In genomic region chr9:110990204-110990603, GRCm38 (mm10) we compare ENCODE assay signal across 13 mouse cellular contexts. TPM values are rescaled to one million over a fixed set of nuclear protein-coding genes. Genes with fewer than 3 reads are reported as not detected.
DNase-seq lines count a peak whose midpoint lies in the region; ATAC-seq and TF ChIP-seq lines count a peak whose summit lies in the region.
"Had no signal": no experiment of that assay in that cellular context is flagged by ENCODE, and none has a peak within 500 bp of the region (broad histone marks: within the 10 kb centered on the region; RNA-seq: fewer than 3 reads in every experiment).

Gene Rtp3 (minus strand): TSS chr9:110990583.

- peaks cover 5% of the 10 kb centered on the region for H3K4me1 ChIP-seq in heart, adult 2 months (ENCODE audit: control insufficient read depth, insufficient read depth, low read length)
- 0 out of 2 replicates have a peak, but pooled peaks cover 2% of the 10 kb centered on the region for H3K4me1 ChIP-seq in lung, adult 2 months (ENCODE audit: control insufficient read depth, insufficient read depth, low read length)
- H3K4me1 ChIP-seq in stomach, postnatal 0 days (replicated peaks; ENCODE audit: control insufficient read depth, insufficient read depth) = no peaks in the 10 kb centered on the region
- no peaks in the 10 kb centered on the region for H3K4me1 ChIP-seq in midbrain, postnatal 0 days (ENCODE audit: insufficient read depth, low read length)
- H3K4me1 ChIP-seq: embryonic facial prominence, embryonic 13.5 days; hindbrain, embryonic 12.5 days had no signal

- no peaks in the 10 kb centered on the region for H3K9me3 ChIP-seq in stomach, postnatal 0 days (ENCODE audit: control insufficient read depth, low read length)
- no peaks in the 10 kb centered on the region for H3K9me3 ChIP-seq in midbrain, postnatal 0 days (ENCODE audit: low read length)
- H3K9me3 ChIP-seq: embryonic facial prominence, embryonic 13.5 days; hindbrain, embryonic 12.5 days had no signal

- H3K4me3 ChIP-seq in gastrocnemius, adult 2 months = peak within 1 kb of the TSS; percentile 61
- H3K4me3 ChIP-seq in heart, adult 2 months = peak within 1 kb of the TSS; percentile 57
- H3K4me3 ChIP-seq in lung, adult 2 months (replicated peaks; ENCODE audit: extremely low read depth, low read depth, low read length) = peak within 1 kb of the TSS; percentile 58
- H3K4me3 ChIP-seq in stomach, postnatal 0 days (ENCODE audit: low read depth, low read length) = no peak within 1 kb of the TSS
- no peak within 1 kb of the TSS for H3K4me3 ChIP-seq in midbrain, postnatal 0 days (ENCODE audit: low read depth, low read length)
- H3K4me3 ChIP-seq: embryonic facial prominence, embryonic 13.5 days; hindbrain, embryonic 12.5 days had no signal

- ATAC-seq in stomach, postnatal 0 days (ENCODE audit: low FRiP score, low TSS enrichment) = no peak
- no peak for ATAC-seq in midbrain, postnatal 0 days (ENCODE audit: low FRiP score)
- ATAC-seq: Patski had no signal

- H3K27ac ChIP-seq in gastrocnemius, adult 2 months = peak within 1 kb of the TSS; percentile 83
- peak within 1 kb of the TSS; percentile 92 for H3K27ac ChIP-seq in heart, adult 2 months
- H3K27ac ChIP-seq in stomach, postnatal 0 days (replicated peaks) = no peak within 1 kb of the TSS
- H3K27ac ChIP-seq in midbrain, postnatal 0 days (ENCODE audit: low read depth, low read length) = no peak within 1 kb of the TSS
- H3K27ac ChIP-seq: embryonic facial prominence, embryonic 13.5 days; hindbrain, embryonic 12.5 days had no signal

- peak within 1 kb of the TSS; percentile 37 for H3K9ac ChIP-seq in heart, adult 2 months (ENCODE audit: low read depth, low read length)
- H3K9ac ChIP-seq in stomach, postnatal 0 days (ENCODE audit: low read length) = no peak within 1 kb of the TSS
- H3K9ac ChIP-seq in midbrain, postnatal 0 days (replicated peaks; ENCODE audit: low read length, poor library complexity, severe bottlenecking) = no peak within 1 kb of the TSS
- H3K9ac ChIP-seq: embryonic facial prominence, embryonic 13.5 days; hindbrain, embryonic 12.5 days had no signal

- peak; percentile 65; the same call in 1 of the 2 replicates for TF ChIP-seq EP300 in heart, adult 2 months (IDR thresholded peaks at IDR 0.05; ENCODE audit: insufficient read depth, low read depth, low read length)
- TF ChIP-seq EP300 in stomach, postnatal 0 days (optimal IDR thresholded peaks at IDR 0.05) = no peak

- WGBS in heart, adult 2 months = 31% methylated on average over 6 of the region's 6 CpGs
- 32% methylated on average over 6 of the region's 6 CpGs for WGBS in lung, adult 2 months
- WGBS in stomach, postnatal 0 days = 42% methylated on average over 6 of the region's 6 CpGs
- 66% methylated on average over 6 of the region's 6 CpGs for WGBS in midbrain, postnatal 0 days

- TF ChIP-seq POLR2A in heart, adult 2 months (IDR thresholded peaks at IDR 0.05; ENCODE audit: insufficient read depth, low read depth, low read length) = peak; percentile 76; the same call in 1 of the 2 replicates
- peak; percentile 44; the same call in 1 of the 2 replicates for TF ChIP-seq POLR2A in lung, adult 2 months (IDR thresholded peaks at IDR 0.05; ENCODE audit: borderline replicate concordance, extremely low read depth, low read depth, low read length)

- DNase-seq in gastrocnemius, adult 2 months = peak; percentile 48
- no peak for DNase-seq in gastrocnemius, adult 8-10 months (ENCODE audit: low spot score in 2 of 2)
- DNase-seq in heart, adult 2 months = peak; percentile 59 to 73
- peak; percentile 73 for DNase-seq in kidney, postnatal 10 days
- DNase-seq in lung, adult 2 months = no peak
- DNase-seq in left cerebral cortex, postnatal 25 days (ENCODE audit: low spot score in 2 of 2) = no peak
- DNase-seq in stomach, postnatal 0 days (ENCODE audit: low spot score) = no peak
- DNase-seq in midbrain, postnatal 0 days (ENCODE audit: low spot score) = no peak
- DNase-seq: cerebellum, adult 9-11 months; thymus, postnatal 4 days had no signal

- no peaks in the 10 kb centered on the region for H3K79me2 ChIP-seq in heart, adult 2 months (replicated peaks; ENCODE audit: control insufficient read depth, insufficient read depth, low read length)

- no peaks in the 10 kb centered on the region for H3K27me3 ChIP-seq in heart, adult 2 months (ENCODE audit: control insufficient read depth, insufficient read depth, low read length)
- H3K27me3 ChIP-seq in stomach, postnatal 0 days (ENCODE audit: control insufficient read depth, insufficient read depth, low read length) = no peaks in the 10 kb centered on the region
- H3K27me3 ChIP-seq in midbrain, postnatal 0 days (ENCODE audit: insufficient read depth, low read length) = no peaks in the 10 kb centered on the region
- H3K27me3 ChIP-seq: embryonic facial prominence, embryonic 13.5 days; hindbrain, embryonic 12.5 days; Patski had no signal

- H3K36me3 ChIP-seq in heart, adult 2 months (ENCODE audit: control insufficient read depth, insufficient read depth, low read length) = no peaks in the 10 kb centered on the region
- no peaks in the 10 kb centered on the region for H3K36me3 ChIP-seq in stomach, postnatal 0 days (ENCODE audit: control insufficient read depth, insufficient read depth, low read length)
- no peaks in the 10 kb centered on the region for H3K36me3 ChIP-seq in midbrain, postnatal 0 days (ENCODE audit: insufficient read depth, low read length)
- H3K36me3 ChIP-seq: embryonic facial prominence, embryonic 13.5 days; hindbrain, embryonic 12.5 days had no signal

- intact Hi-C loops in gastrocnemius, adult 2 months (cut with DNase I) = no loop called here
- intact Hi-C loops in heart, adult 2 months (cut with DNase I) = loop anchor here (2.0 kb wide), 1 partner anchor 109 kb away; the partner anchor contains the start of gene Tmie
- intact Hi-C loops in left cerebral cortex, postnatal 25 days (cut with DNase I) = loop anchor here (10.0 kb wide), 1 partner anchor 285 kb away; the partner anchor contains the start of genes Epm2aip1 and Mlh1

- H3K4me2 ChIP-seq in stomach, postnatal 0 days (replicated peaks; ENCODE audit: low read depth) = no peak within 1 kb of the TSS
- no peak within 1 kb of the TSS for H3K4me2 ChIP-seq in midbrain, postnatal 0 days (ENCODE audit: low read depth, low read length, poor library complexity, severe bottlenecking)
- H3K4me2 ChIP-seq: embryonic facial prominence, embryonic 13.5 days; hindbrain, embryonic 12.5 days had no signal

- TF ChIP-seq CTCF in gastrocnemius, adult 2 months (IDR thresholded peaks at IDR 0.05) = no peak
- TF ChIP-seq CTCF in heart, adult 2 months (IDR thresholded peaks at IDR 0.05) = no peak
- TF ChIP-seq CTCF in lung, adult 2 months (IDR thresholded peaks at IDR 0.05; ENCODE audit: insufficient read depth, low read length) = no peak
- TF ChIP-seq CTCF in stomach, postnatal 0 days (IDR thresholded peaks at IDR 0.05; ENCODE audit: low read depth) = no peak
- no peak for TF ChIP-seq CTCF in midbrain, postnatal 0 days (IDR thresholded peaks at IDR 0.05)

RNA-seq across cellular contexts. Expression of gene Rtp3, which starts in this region (rescaled TPM):
- total RNA-seq in gastrocnemius, adult 2 months (2021) = 1 to 10 TPM; 1.1 to 1.2 TPM
- 1 to 10 TPM in 1 of 4 experiments, under 1 TPM in 3; 0.60 to 1.2 (median 0.76) TPM for total RNA-seq in gastrocnemius, adult 8-10 months (2022)
- total RNA-seq in heart, adult 2 months (2021) = 1 to 10 TPM; 3.5 to 3.8 TPM
- polyA plus RNA-seq in heart, adult 2 months (2012; rRNA removed) = 7.9 and 12.4 TPM in 2 replicates
- polyA plus RNA-seq in lung, adult 2 months (2012; rRNA removed) = 26.7 and 29.0 TPM in 2 replicates
- under 1 TPM; 0.18 to 0.46 TPM for total RNA-seq in left cerebral cortex, postnatal 25 days (2021)
- polyA plus RNA-seq in stomach, postnatal 0 days (2015; fragmentation: Nextera tagmentation; extraction: Ambion mirVana) = 0.11 TPM in 1 of 2 replicates, not detected in the other
- total RNA-seq in midbrain, postnatal 0 days (2014; rRNA removed) = not detected in 2 replicates
- polyA plus RNA-seq in midbrain, postnatal 0 days (2015; fragmentation: Nextera tagmentation; extraction: Ambion mirVana) = 0.06 TPM in 1 of 2 replicates, not detected in the other
- polyA plus RNA-seq: hindbrain, embryonic 12.5 days had no signal

Comparison
In these comparisons a context has a peak if more than half of its experiments do, and no peak if none do; other contexts are left out.
1. DNase-seq: peak in gastrocnemius, adult 2 months (single experiment), heart, adult 2 months (2 of 2) and kidney, postnatal 10 days (single experiment); none in gastrocnemius, adult 8-10 months (0 of 2), lung, adult 2 months (single experiment), left cerebral cortex, postnatal 25 days (0 of 2), stomach, postnatal 0 days (single experiment) and midbrain, postnatal 0 days (single experiment).
2. H3K27ac ChIP-seq: peak in gastrocnemius, adult 2 months (single experiment) and heart, adult 2 months (single experiment); none in stomach, postnatal 0 days (single experiment) and midbrain, postnatal 0 days (single experiment).
3. H3K4me3 ChIP-seq: peak in gastrocnemius, adult 2 months (single experiment), heart, adult 2 months (single experiment) and lung, adult 2 months (single experiment); none in stomach, postnatal 0 days (single experiment) and midbrain, postnatal 0 days (single experiment).